Mouse (Mus musculus) C2C12 (cell line): ENCODE results near the gene Ttll5.

Experiments used
- CEBPB ChIP-seq: IDR thresholded peaks from one replicate; pipeline ENCODE4 v1.6.1; 2011; ENCODE audit warnings: low read depth, mild to moderate bottlenecking, control low read depth, moderate library complexity
- CTCF ChIP-seq: IDR thresholded peaks from one replicate; pipeline ENCODE4 v1.5.1; 2011; ENCODE audit not compliant: control insufficient read depth, insufficient read depth, insufficient read length
- FOSL1 ChIP-seq: IDR thresholded peaks from one replicate; pipeline ENCODE4 v1.8.0; 2011; ENCODE audit warnings: mild to moderate bottlenecking, low read length; ENCODE audit not compliant: poor library complexity, insufficient read depth, severe bottlenecking
- MAX ChIP-seq: IDR thresholded peaks from one replicate; pipeline ENCODE4 v1.6.1; 2011; ENCODE audit warnings: mild to moderate bottlenecking, control low read depth
- MYOD1 ChIP-seq: IDR thresholded peaks from one replicate; pipeline ENCODE4 v1.6.1; 2011; ENCODE audit warnings: low read depth; ENCODE audit not compliant: control insufficient read depth, insufficient read length
- MYOG ChIP-seq: IDR thresholded peaks from one replicate; pipeline ENCODE4 v1.6.1; 2011; ENCODE audit not compliant: control insufficient read depth, insufficient read length; ENCODE audit errors: extremely low read depth
- USF1 ChIP-seq: IDR thresholded peaks from one replicate; pipeline ENCODE4 v1.6.1; 2011; ENCODE audit warnings: low read depth, mild to moderate bottlenecking, control low read depth, moderate library complexity

DNA sequence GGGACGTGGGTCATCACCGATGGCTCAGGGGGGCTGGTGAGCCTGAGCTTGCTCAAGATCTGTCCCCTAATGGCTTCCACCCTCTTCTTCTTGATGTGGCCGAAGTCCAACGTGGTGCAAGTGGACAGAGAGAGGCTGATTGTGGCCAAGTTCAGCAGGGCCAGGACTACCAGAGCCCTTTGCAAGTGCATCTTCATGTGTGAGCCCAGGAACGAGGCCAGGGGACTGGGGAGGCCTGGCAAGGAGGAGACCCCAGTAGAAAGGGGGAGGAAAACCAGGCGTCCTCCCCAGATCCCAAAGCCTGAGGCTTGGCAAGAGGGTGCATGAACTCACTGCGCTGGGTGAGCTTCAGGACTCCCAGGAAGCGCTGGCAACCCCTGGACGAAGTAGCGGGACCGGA, 253.3 kb downstream of the Ttll5 start:
- TF ChIP-seq CTCF (no peak), MYOD1 (no peak), CEBPB (no peak), USF1 (no peak), MYOG (no peak), MAX (no peak), FOSL1 (no peak)
